Mouse (Mus musculus): ENCODE results near the gene C330021F23Rik.

C330021F23Rik gene

GRCm38 (mm10) chr8:3576211-3576960 is 8.6 kb downstream of the C330021F23Rik start:
- ChIA-PET CTCF (interaction anchor here in 2 of 4 experiments (0.6 to 1.3 kb wide), 3 partner anchors 16 to 356 kb away, joined by 3 to 6 read pairs (median 3); no protein-coding TSS in a partner anchor), POLR2A (interaction anchor here in 3 of 4 experiments (0.6 to 3.3 kb wide), 19 partner anchors 9 to 181 kb away, joined by 3 to 50 read pairs (median 4); partner anchors contain the start of genes C330021F23Rik (in 2 of the 3), Camsap3 (in 2 of the 3) and Pnpla6 (in 1 of the 3))

- POLR2A ChIA-PET, result interaction anchor here (0.5 to 5.0 kb wide), 51 partner anchors 8 to 659 kb away, joined by 3 to 71 read pairs (median 4); partner anchors contain the start of genes C330021F23Rik (in 3 of the 4), Camsap3 (in 2 of the 4), Trappc5 (in 2 of the 4) and Fcor (in 1 of the 4)
- CTCF ChIA-PET, result interaction anchor here in 2 of 4 experiments (0.6 to 1.2 kb wide), 4 partner anchors 20 to 97 kb away, joined by 3 to 4 read pairs (median 4); partner anchors contain the start of gene Trappc5 (in 1 of the 2)
Observed at GRCm38 (mm10) chr8:3579390-3580364, 11.9 kb downstream of the C330021F23Rik start.

GRCm38 (mm10) chr8:3581961-3582360 is 14.2 kb downstream of the C330021F23Rik start:
- POLR2A ChIA-PET, result interaction anchor here in 3 of 4 experiments (0.7 to 5.0 kb wide), 7 partner anchors 10 to 66 kb away, joined by 3 to 71 read pairs (median 19); partner anchors contain the start of gene C330021F23Rik (in 1 of the 3)

GRCm38 (mm10) chr8:3586452-3586851 is 18.7 kb downstream of the C330021F23Rik start:
- POLR2A ChIA-PET, result interaction anchor here in 3 of 4 experiments (0.5 to 4.4 kb wide), 9 partner anchors 8 to 111 kb away, joined by 3 to 71 read pairs (median 20); partner anchors contain the start of genes C330021F23Rik (in 2 of the 3) and Retn (in 1 of the 3)
- CTCF ChIA-PET, result interaction anchor here in 1 of 4 experiments (1.3 to 2.9 kb wide), 2 partner anchors 9 to 90 kb away, joined by 3 to 10 read pairs; partner anchors contain the start of gene Trappc5

More at GRCm38 (mm10) chr8:3581961-3582360, 14.2 kb downstream of the C330021F23Rik start:
- CTCF ChIA-PET, result interaction anchor here in 3 of 4 experiments (0.6 to 0.9 kb wide), 5 partner anchors 11 to 90 kb away, joined by 3 to 5 read pairs (median 3); no protein-coding TSS in a partner anchor

- POLR2A ChIA-PET, result interaction anchor here (0.5 to 4.4 kb wide), 51 partner anchors 8 to 199 kb away, joined by 3 to 71 read pairs (median 4); partner anchors contain the start of genes C330021F23Rik (in 3 of the 4), Mcoln1 (in 3 of the 4), Fcor (in 1 of the 4) and Pet100 (in 1 of the 4)
- CTCF ChIA-PET, result interaction anchor here in 3 of 4 experiments (0.7 to 2.9 kb wide), 7 partner anchors 9 to 89 kb away, joined by 3 to 10 read pairs (median 5); partner anchors contain the start of gene Trappc5 (in 2 of the 3)
Observed at GRCm38 (mm10) chr8:3586993-3587390, 19.2 kb downstream of the C330021F23Rik start, which contains the start of gene Camsap3. TSS of gene Camsap3 (plus strand) at chr8:3587293.

- CTCF ChIA-PET, result interaction anchor here in 3 of 4 experiments (0.6 to 2.9 kb wide), 13 partner anchors 10 to 149 kb away, joined by 3 to 10 read pairs (median 5); partner anchors contain the start of genes Trappc5 (in 2 of the 3) and Fcor (in 1 of the 3)
Observed at GRCm38 (mm10) chr8:3587391-3588257, 19.8 kb downstream of the C330021F23Rik start.

GRCm38 (mm10) chr8:3588258-3588633 is 20.5 kb downstream of the C330021F23Rik start:
- ChIA-PET POLR2A (interaction anchor here (0.6 to 4.4 kb wide), 50 partner anchors 9 to 93 kb away, joined by 3 to 71 read pairs (median 5); partner anchors contain the start of genes Pet100 (in 3 of the 4), Xab2 (in 3 of the 4), C330021F23Rik (in 2 of the 4) and Pnpla6 (in 2 of the 4)), CTCF (interaction anchor here in 3 of 4 experiments (0.6 to 2.9 kb wide), 9 partner anchors 9 to 149 kb away, joined by 3 to 10 read pairs (median 4); partner anchors contain the start of genes Trappc5 (in 2 of the 3) and Fcor (in 1 of the 3))

More at GRCm38 (mm10) chr8:3587391-3588257, 19.8 kb downstream of the C330021F23Rik start:
- POLR2A ChIA-PET, result interaction anchor here (0.6 to 4.4 kb wide), 69 partner anchors 8 to 545 kb away, joined by 3 to 71 read pairs (median 4); partner anchors contain the start of genes C330021F23Rik (in 3 of the 4), Mcoln1 (in 3 of the 4), Pet100 (in 3 of the 4) and Xab2 (in 3 of the 4)

- ChIA-PET CTCF (no interaction called here), POLR2A (interaction anchor here in 2 of 4 experiments (0.6 to 1.4 kb wide), 4 partner anchors 14 to 79 kb away, joined by 3 to 4 read pairs (median 3); no protein-coding TSS in a partner anchor)
Observed at GRCm38 (mm10) chr8:3593470-3593869, 25.7 kb downstream of the C330021F23Rik start.

- ChIA-PET CTCF (no interaction called here), POLR2A (interaction anchor here in 2 of 4 experiments (0.7 to 2.6 kb wide), 5 partner anchors 15 to 80 kb away, joined by 3 to 10 read pairs (median 4); partner anchors contain the start of gene C330021F23Rik (in 1 of the 2))
Observed at GRCm38 (mm10) chr8:3594466-3594865, 26.7 kb downstream of the C330021F23Rik start.

GRCm38 (mm10) chr8:3598054-3598453 is 30.3 kb downstream of the C330021F23Rik start:
- ChIA-PET POLR2A (interaction anchor here (0.5 to 5.6 kb wide), 80 partner anchors 10 to 1080 kb away, joined by 3 to 113 read pairs (median 5); partner anchors contain the start of genes C330021F23Rik (in 3 of the 4), Camsap3 (in 3 of the 4), Mcoln1 (in 3 of the 4) and Pet100 (in 3 of the 4)), CTCF (interaction anchor here (0.5 to 2.2 kb wide), 17 partner anchors 11 to 261 kb away, joined by 3 to 7 read pairs (median 4); partner anchors contain the start of genes Trappc5 (in 3 of the 4), Fcor (in 2 of the 4), C330021F23Rik (in 1 of the 4) and Camsap3 (in 1 of the 4))

- POLR2A ChIA-PET, result interaction anchor here (0.5 to 5.6 kb wide), 41 partner anchors 10 to 614 kb away, joined by 3 to 113 read pairs (median 8); partner anchors contain the start of genes Camsap3 (in 3 of the 4), C330021F23Rik (in 2 of the 4), Fcor (in 2 of the 4) and Mcoln1 (in 2 of the 4)
- CTCF ChIA-PET, result interaction anchor here in 3 of 4 experiments (0.6 to 2.2 kb wide), 11 partner anchors 10 to 132 kb away, joined by 3 to 7 read pairs (median 3); partner anchors contain the start of genes Fcor (in 2 of the 3), Camsap3 (in 1 of the 3), Pex11g (in 1 of the 3) and Trappc5 (in 1 of the 3)
Observed at GRCm38 (mm10) chr8:3599219-3599618, 31.4 kb downstream of the C330021F23Rik start.

GRCm38 (mm10) chr8:3600401-3600800 is 32.6 kb downstream of the C330021F23Rik start:
- ChIA-PET POLR2A (interaction anchor here (0.6 to 5.6 kb wide), 28 partner anchors 9 to 105 kb away, joined by 3 to 113 read pairs (median 8); partner anchors contain the start of genes C330021F23Rik (in 3 of the 4), Camsap3 (in 2 of the 4), Pnpla6 (in 2 of the 4) and Mcoln1 (in 1 of the 4)), CTCF (interaction anchor here in 2 of 4 experiments (1.2 to 1.9 kb wide), 3 partner anchors 9 to 27 kb away, joined by 3 to 5 read pairs (median 3); no protein-coding TSS in a partner anchor)

- ChIA-PET POLR2A (interaction anchor here in 3 of 4 experiments (0.9 to 2.5 kb wide), 9 partner anchors 10 to 61 kb away, joined by 3 to 17 read pairs (median 3); no protein-coding TSS in a partner anchor), CTCF (interaction anchor here in 2 of 4 experiments (1.1 to 1.3 kb wide), 2 partner anchors 10 to 68 kb away, joined by 3 read pairs; partner anchors contain the start of gene Fcor (in 1 of the 2))
Observed at GRCm38 (mm10) chr8:3603439-3603838, 35.6 kb downstream of the C330021F23Rik start.

GRCm38 (mm10) chr8:3606593-3606992 is 38.8 kb downstream of the C330021F23Rik start:
- CTCF ChIA-PET, result interaction anchor here in 1 of 4 experiments (0.7 kb wide), 1 partner anchor 140 kb away, joined by 4 read pairs; no protein-coding TSS in a partner anchor
- POLR2A ChIA-PET, result interaction anchor here in 2 of 4 experiments (0.6 to 10.2 kb wide), 15 partner anchors 8 to 212 kb away, joined by 3 to 113 read pairs (median 3); partner anchors contain the start of genes C330021F23Rik (in 2 of the 2), Camsap3 (in 2 of the 2), Pet100 (in 1 of the 2) and Xab2 (in 1 of the 2)
